Mouse (Mus musculus): ENCODE measurements around the gene Vmn1r6. TPM values are rescaled to one million over a fixed set of nuclear protein-coding genes. Genes with fewer than 3 reads are reported as not detected.
"Not testable (repeated sequence)": the region's sequence is repeated elsewhere in the genome, so short reads cannot be mapped to it uniquely, and the experiment has no call there.

Vmn1r6 gene
- not detected in 2 replicates for polyA plus RNA-seq (2012; rRNA removed)

DNA sequence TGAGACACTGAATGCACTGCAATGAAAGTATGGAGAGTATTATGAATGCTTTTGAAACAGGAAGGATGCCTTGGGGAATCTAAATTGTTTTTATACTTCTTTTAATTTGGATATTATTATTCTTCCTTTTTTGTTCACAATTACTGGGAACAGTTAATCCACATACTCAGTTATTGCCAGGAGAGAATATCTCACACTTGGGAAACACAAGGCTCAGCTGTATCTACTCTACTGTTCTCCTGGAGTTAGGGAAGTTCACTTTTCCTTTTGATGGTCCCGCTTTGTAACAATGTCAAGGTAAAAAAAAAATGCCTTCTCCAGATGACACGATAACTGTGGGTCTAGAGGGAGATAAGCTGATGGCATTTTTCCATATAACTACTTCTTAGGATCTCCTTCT, at the start of gene Vmn1r6:
Gene Vmn1r6, plus strand, starts transcription at position 301 of the 400 bp plus-strand sequence.
- no peak for TF ChIP-seq CTCF (IDR thresholded peaks at IDR 0.05; ENCODE audit: extremely low read depth, insufficient read depth, low read length)
- TF ChIP-seq POLR2A (IDR thresholded peaks at IDR 0.05; ENCODE audit: extremely low read depth, insufficient read depth, low read length) = no peak
- Histone ChIP-seq H3K27ac (ENCODE audit: insufficient read depth, low read length) (no peak within 1 kb of the TSS), H3K4me1 (ENCODE audit: control insufficient read depth, insufficient read depth, low read length) (no peaks in the 10 kb centered on the region), H3K4me3 (ENCODE audit: insufficient read depth, low read length) (no peak within 1 kb of the TSS)

- TF ChIP-seq POLR2A (IDR thresholded peaks at IDR 0.05; ENCODE audit: extremely low read depth, insufficient read depth, low read length) = no peak
- TF ChIP-seq CTCF (IDR thresholded peaks at IDR 0.05; ENCODE audit: extremely low read depth, insufficient read depth, low read length) = no peak
- H3K27ac ChIP-seq (ENCODE audit: insufficient read depth, low read length) = no peak overlapping the region
- H3K4me1 ChIP-seq (ENCODE audit: control insufficient read depth, insufficient read depth, low read length) = no peaks in the 10 kb centered on the region
- no peak overlapping the region for H3K4me3 ChIP-seq (ENCODE audit: insufficient read depth, low read length)
Observed at GRCm38 (mm10) chr6:56956436-56956835, 40.6 kb upstream of the Vmn1r6 start.

GRCm38 (mm10) chr6:56969973-56970372, 27.1 kb upstream of the Vmn1r6 start, which contains the start of gene Vmn1r5:
Gene Vmn1r5 (plus strand): TSS chr6:56970273.
- Histone ChIP-seq H3K4me1 (ENCODE audit: control insufficient read depth, insufficient read depth, low read length) (no peaks in the 10 kb centered on the region), H3K4me3 (ENCODE audit: insufficient read depth, low read length) (no peak within 1 kb of the TSS), H3K27ac (ENCODE audit: insufficient read depth, low read length) (no peak within 1 kb of the TSS)
- TF ChIP-seq CTCF (IDR thresholded peaks at IDR 0.05; ENCODE audit: extremely low read depth, insufficient read depth, low read length) = no peak
- TF ChIP-seq POLR2A (IDR thresholded peaks at IDR 0.05; ENCODE audit: extremely low read depth, insufficient read depth, low read length) = no peak

DNA sequence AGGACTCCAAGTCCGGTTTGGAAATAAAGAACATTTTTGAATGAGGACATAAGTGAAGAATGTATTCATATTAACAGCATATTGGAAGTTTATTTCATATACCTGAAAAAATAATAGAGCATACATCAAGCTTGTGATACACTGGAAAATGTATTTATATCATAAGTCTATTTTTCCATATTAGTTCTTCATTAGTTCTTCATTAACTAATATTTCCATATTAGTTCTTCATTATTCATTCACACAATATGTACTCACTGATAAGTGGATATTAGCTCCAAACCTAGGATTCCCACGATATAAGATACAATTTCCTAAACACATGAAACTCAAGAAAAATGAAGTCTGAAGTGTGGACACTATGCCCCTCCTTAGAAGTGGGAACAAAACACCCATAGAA, 28.2 kb downstream of the Vmn1r6 start, which contains the start of gene Vmn1r7:
Gene Vmn1r7, minus strand, starts transcription at position 101 of the 400 bp plus-strand sequence.
- H3K4me1 ChIP-seq (ENCODE audit: control insufficient read depth, insufficient read depth, low read length); H3K27ac ChIP-seq (ENCODE audit: insufficient read depth, low read length); H3K4me3 ChIP-seq (ENCODE audit: insufficient read depth, low read length): not testable (repeated sequence)

- Histone ChIP-seq H3K27ac (ENCODE audit: insufficient read depth, low read length) (no peak within 1 kb of the TSS), H3K4me1 (ENCODE audit: control insufficient read depth, insufficient read depth, low read length) (no peaks in the 10 kb centered on the region), H3K4me3 (ENCODE audit: insufficient read depth, low read length) (no peak within 1 kb of the TSS)
- TF ChIP-seq CTCF (IDR thresholded peaks at IDR 0.05; ENCODE audit: extremely low read depth, insufficient read depth, low read length) (no peak), POLR2A (IDR thresholded peaks at IDR 0.05; ENCODE audit: extremely low read depth, insufficient read depth, low read length) (no peak)
Observed at GRCm38 (mm10) chr6:57031984-57032383, 34.9 kb downstream of the Vmn1r6 start, which contains the start of gene Vmn1r8. Gene Vmn1r8 (plus strand): TSS chr6:57032284.

- Histone ChIP-seq H3K4me3 (ENCODE audit: insufficient read depth, low read length) (no peak overlapping the region), H3K4me1 (ENCODE audit: control insufficient read depth, insufficient read depth, low read length) (no peaks in the 10 kb centered on the region), H3K27ac (ENCODE audit: insufficient read depth, low read length) (no peak overlapping the region)
- TF ChIP-seq POLR2A (IDR thresholded peaks at IDR 0.05; ENCODE audit: extremely low read depth, insufficient read depth, low read length) = no peak
Observed at GRCm38 (mm10) chr6:57034674-57035073, 37.6 kb downstream of the Vmn1r6 start.

Other genes starting within 250 kb of the Vmn1r6 start
- gene Kbtbd2, start 199.4 kb upstream of the Vmn1r6 start, polyA plus RNA-seq (2012; rRNA removed) = 30.5 and 34.0 TPM in 2 replicates
- gene Fkbp9, start 165.2 kb upstream of the Vmn1r6 start, polyA plus RNA-seq (2012; rRNA removed) = 27.9 and 31.8 TPM in 2 replicates
- gene Nt5c3, start 73.3 kb upstream of the Vmn1r6 start, polyA plus RNA-seq (2012; rRNA removed) = 52.6 and 54.6 TPM in 2 replicates
- gene Vmn1r4, start 73.2 kb upstream of the Vmn1r6 start, polyA plus RNA-seq (2012; rRNA removed) = 0.26 and 0.35 TPM in 2 replicates
- gene Vmn1r5, start 27.0 kb upstream of the Vmn1r6 start, polyA plus RNA-seq (2012; rRNA removed) = not detected in 2 replicates
- not detected in 2 replicates for gene Vmn1r7, start 28.1 kb downstream of the Vmn1r6 start, polyA plus RNA-seq (2012; rRNA removed)
- gene Vmn1r8, start 35.0 kb downstream of the Vmn1r6 start, polyA plus RNA-seq (2012; rRNA removed) = not detected in 2 replicates
- not detected in 2 replicates for gene Vmn1r9, start 69.5 kb downstream of the Vmn1r6 start, polyA plus RNA-seq (2012; rRNA removed)
- gene Vmn1r10, start 112.2 kb downstream of the Vmn1r6 start, polyA plus RNA-seq (2012; rRNA removed) = not detected in 2 replicates
- not detected in 2 replicates for gene Vmn1r11, start 136.2 kb downstream of the Vmn1r6 start, polyA plus RNA-seq (2012; rRNA removed)
- not detected in 2 replicates for gene Vmn1r12, start 159.7 kb downstream of the Vmn1r6 start, polyA plus RNA-seq (2012; rRNA removed)
- not detected in 2 replicates for gene Vmn1r13, start 206.0 kb downstream of the Vmn1r6 start, polyA plus RNA-seq (2012; rRNA removed)
- not detected in 2 replicates for gene Vmn1r14, start 234.4 kb downstream of the Vmn1r6 start, polyA plus RNA-seq (2012; rRNA removed)

Measured in cortical plate, adult 2 months (tissue).